Mouse (Mus musculus) hindbrain, embryonic 13.5 days (tissue): ENCODE measurements around the gene Mettl22. TPM values are rescaled to one million over a fixed set of nuclear protein-coding genes. Genes with fewer than 3 reads are reported as not detected.

ENCODE experiments used
- ATAC-seq: fragments of 200-750 bp; cut with Nextera tagmentation; 2 replicates; pipeline ENCODE4 v1.8.0; 2017; ENCODE audit warnings: moderate TSS enrichment; ENCODE audit not compliant: low FRiP score
- H3K27ac ChIP-seq: fragments of 300-500 bp; sonication (generic); 2 replicates; pipeline ENCODE4 v1.5.1; 2015; ENCODE audit warnings: inconsistent platforms, mild to moderate bottlenecking, moderate library complexity
- H3K27me3 ChIP-seq: fragments of 300-500 bp; sonication (generic); 2 replicates; pipeline ENCODE4 v1.6.1; 2015; ENCODE audit warnings: mild to moderate bottlenecking, inconsistent platforms
- H3K36me3 ChIP-seq: fragments of 300-500 bp; sonication (generic); 2 replicates; pipeline ENCODE4 v1.6.1; 2015; ENCODE audit warnings: mild to moderate bottlenecking, inconsistent platforms
- H3K4me1 ChIP-seq: fragments of 300-500 bp; sonication (generic); replicated peaks from 2 replicates; pipeline ENCODE4 v1.6.1; 2015; ENCODE audit warnings: inconsistent platforms
- H3K4me2 ChIP-seq: fragments of 300-500 bp; sonication (generic); 2 replicates; pipeline ENCODE4 v1.6.1; 2015; ENCODE audit warnings: inconsistent platforms, mild to moderate bottlenecking, moderate library complexity
- H3K4me3 ChIP-seq: fragments of 300-500 bp; sonication (generic); 2 replicates; pipeline ENCODE4 v1.5.1; 2015; ENCODE audit warnings: mild to moderate bottlenecking, inconsistent platforms
- H3K9ac ChIP-seq: fragments of 300-500 bp; sonication (generic); 2 replicates; pipeline ENCODE4 v1.6.1; 2015; ENCODE audit warnings: mild to moderate bottlenecking, inconsistent platforms
- H3K9me3 ChIP-seq: fragments of 300-500 bp; sonication (generic); 2 replicates; pipeline ENCODE4 v1.6.1; 2016; ENCODE audit warnings: inconsistent platforms
- WGBS: fragments of 180-500 bp; shearing (Covaris S2); methylation state at CpG from one replicate; pipeline ENCODE4 v1.1.7; 2015; 5-methylcytosine and 5-hydroxymethylcytosine counted together
- polyA plus RNA-seq: library from polyadenylated mRNA; unstranded; fragments of >200 nt; fragmentation: Nextera tagmentation; extraction: Ambion mirVana; gene quantifications from 2 replicates; pipeline ENCODE4 v1.2.1, GENCODE M21; 2015

Gene Mettl22
- 34.6 and 34.8 TPM in 2 replicates for polyA plus RNA-seq

DNA sequence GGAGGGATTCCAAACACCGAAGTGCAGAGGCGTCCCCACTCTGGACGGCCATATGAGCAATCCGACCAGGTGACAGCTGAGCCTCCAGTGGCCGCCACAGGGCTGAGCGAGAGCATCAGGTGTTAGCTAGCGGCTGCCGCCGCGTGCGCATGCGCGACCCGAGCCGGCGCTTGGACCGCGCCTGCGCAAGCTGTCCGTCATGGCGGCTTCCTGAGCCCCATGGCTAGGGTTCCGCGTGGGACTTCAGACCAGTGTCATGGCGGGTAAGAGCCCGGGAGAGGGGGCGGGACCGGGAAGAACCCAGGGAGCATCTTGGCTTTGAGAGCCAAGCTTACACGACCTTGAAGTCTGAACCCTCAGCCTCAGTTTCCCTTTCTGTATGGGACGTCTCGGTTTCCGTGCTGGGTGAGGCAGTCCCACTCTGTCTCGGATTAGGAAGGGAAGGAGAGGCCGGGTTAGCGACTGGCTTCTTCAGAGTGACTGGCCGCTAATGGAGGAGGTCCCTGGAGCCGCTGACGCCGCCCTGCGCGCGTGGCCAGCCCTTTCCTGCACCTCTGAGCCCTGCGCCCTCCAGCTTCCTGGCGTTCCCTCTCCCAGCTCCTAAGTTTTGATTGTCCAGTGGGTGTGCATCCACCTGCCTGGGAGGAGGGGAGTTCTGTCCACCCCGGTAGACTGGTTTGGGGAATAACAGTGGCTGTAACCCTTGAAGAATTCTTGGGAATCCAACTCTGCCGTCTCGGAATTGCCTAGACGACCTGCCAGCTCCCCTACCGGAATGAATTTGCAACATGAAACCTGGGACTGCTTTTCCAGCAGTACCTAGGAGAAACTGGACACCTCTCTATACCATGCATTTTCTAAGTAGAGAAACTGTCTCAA, at the start of gene Mettl22:
TSS of gene Mettl22 (plus strand) at position 186 of the 879 bp plus-strand sequence.
- H3K27me3 ChIP-seq: peaks cover 7% of the 10 kb centered on the region; the same call in 1 of the 2 replicates
- H3K9ac ChIP-seq: peak within 1 kb of the TSS; percentile 88
- under 1% methylated on average over 48 of the region's 48 CpGs for whole genome bisulfite sequencing
- H3K4me3 ChIP-seq: peak within 1 kb of the TSS; percentile 81
- H3K4me2 ChIP-seq: peak within 1 kb of the TSS; percentile 85
- ATAC-seq: peak; percentile 98
- peak within 1 kb of the TSS; percentile 86 for H3K27ac ChIP-seq
- H3K4me1 ChIP-seq: peaks cover 11% of the 10 kb centered on the region
- H3K9me3 ChIP-seq: no peaks in the 10 kb centered on the region
- H3K36me3 ChIP-seq: peaks cover 7% of the 10 kb centered on the region; the same call in 1 of the 2 replicates

DNA sequence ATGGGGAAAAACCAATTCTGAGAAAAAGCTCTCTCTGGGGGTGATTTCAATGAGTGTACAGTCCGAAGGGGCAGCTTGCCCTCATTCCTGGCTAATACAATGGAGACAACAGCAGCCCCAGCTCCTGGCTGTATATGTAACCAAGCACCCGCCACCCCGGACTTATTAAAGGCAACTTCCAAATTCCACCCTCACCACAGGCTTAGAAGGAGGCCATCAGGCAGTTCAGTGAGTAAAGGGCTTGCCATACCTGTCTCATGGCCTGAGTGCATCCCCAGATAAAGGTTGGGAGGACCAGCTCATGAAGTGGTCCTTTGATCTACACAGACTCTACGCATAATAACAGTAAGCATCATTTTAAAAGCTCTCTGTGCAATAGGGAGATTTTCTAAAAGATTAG, 49.7 kb upstream of the Mettl22 start:
- 89% methylated on average over 4 of the region's 4 CpGs for WGBS
- Histone ChIP-seq H3K4me3 (no peak overlapping the region), H3K27me3 (peaks cover 41% of the 10 kb centered on the region), H3K27ac (no peak overlapping the region), H3K9ac (no peak overlapping the region), H3K4me1 (peaks cover 19% of the 10 kb centered on the region), H3K9me3 (no peaks in the 10 kb centered on the region), H3K4me2 (no peak overlapping the region), H3K36me3 (no peaks in the 10 kb centered on the region)
- no peak for ATAC-seq

DNA sequence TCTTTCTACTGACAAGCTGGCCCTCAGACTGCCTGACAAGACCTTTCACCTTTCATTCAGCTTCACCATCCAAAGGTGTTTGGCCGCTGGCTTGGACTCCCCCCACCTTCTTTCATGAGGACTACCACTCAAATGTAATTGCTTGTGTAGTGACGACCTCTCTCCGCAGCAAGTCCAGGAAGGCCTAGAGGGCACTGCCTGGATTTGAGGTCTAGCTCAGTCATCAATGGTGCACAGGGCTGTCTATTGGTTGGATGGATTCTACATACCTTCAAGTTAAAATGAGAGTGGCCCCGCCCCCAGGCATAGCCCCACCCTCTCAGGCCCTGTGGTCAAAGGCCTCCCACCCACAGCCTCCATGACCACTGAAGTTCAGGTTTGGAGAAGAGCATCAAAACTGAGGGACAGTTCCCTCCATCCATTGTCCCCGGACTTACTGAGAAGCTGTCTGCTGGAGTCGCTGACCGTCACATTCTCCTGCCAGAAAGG, 46.9 kb upstream of the Mettl22 start:
- no peak overlapping the region for H3K4me3 ChIP-seq
- no peak for ATAC-seq
- no peak overlapping the region for H3K9ac ChIP-seq
- peaks cover 11% of the 10 kb centered on the region for H3K4me1 ChIP-seq
- H3K4me2 ChIP-seq: no peak overlapping the region
- H3K9me3 ChIP-seq: no peaks in the 10 kb centered on the region
- WGBS: 47% methylated on average over 7 of the region's 7 CpGs
- H3K36me3 ChIP-seq: no peaks in the 10 kb centered on the region
- H3K27ac ChIP-seq: no peak overlapping the region
- peaks cover 61% of the 10 kb centered on the region for H3K27me3 ChIP-seq

DNA sequence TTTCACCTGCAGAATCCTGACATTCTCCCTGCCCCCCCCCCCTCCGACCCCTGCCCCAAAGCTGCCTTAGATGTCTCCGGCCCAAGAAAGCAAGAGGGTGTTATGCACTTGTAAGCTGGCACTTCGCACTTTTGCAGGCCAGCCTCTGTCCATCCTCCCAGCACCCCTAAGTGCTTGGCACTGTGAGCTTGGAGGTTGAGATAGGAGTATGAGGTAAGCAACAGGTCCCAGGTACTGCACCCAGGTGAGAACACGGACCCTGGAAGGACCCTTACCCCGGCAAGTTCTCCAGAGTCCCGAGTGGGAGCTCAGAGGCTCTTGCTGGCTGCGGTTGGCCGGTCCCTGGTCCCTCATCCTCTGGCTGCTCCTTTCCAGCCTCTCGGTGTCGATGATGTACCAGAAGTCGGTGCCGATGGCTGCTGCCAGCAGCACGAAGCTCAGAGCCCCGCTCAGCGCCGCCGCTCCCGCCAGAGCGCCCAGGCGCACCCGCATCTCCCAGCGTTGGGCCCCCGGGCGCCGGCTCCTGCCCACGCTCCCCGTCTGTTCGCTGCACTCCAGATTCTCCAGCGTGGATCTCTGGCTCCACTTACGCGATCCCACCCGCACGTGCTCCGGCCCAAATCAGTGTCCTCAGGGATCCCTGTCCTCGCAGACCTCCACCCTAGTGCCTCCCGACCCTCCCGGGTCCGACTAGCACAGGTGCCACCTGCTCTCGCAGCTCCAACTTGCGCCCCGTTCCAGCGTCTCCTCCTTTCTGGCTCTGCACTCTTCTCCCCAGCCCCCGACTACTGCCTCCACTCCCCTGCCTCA, 46.2 kb upstream of the Mettl22 start:
- H3K4me2 ChIP-seq: peak overlapping the region; percentile 71
- peak overlapping the region; percentile 41 for H3K4me3 ChIP-seq
- no peak overlapping the region for H3K27ac ChIP-seq
- ATAC-seq: no peak
- peak overlapping the region; percentile 65 for H3K9ac ChIP-seq
- WGBS: 6% methylated on average over 42 of the region's 43 CpGs
- no peaks in the 10 kb centered on the region for H3K9me3 ChIP-seq
- no peaks in the 10 kb centered on the region for H3K36me3 ChIP-seq
- H3K4me1 ChIP-seq: peaks cover 11% of the 10 kb centered on the region
- peaks cover 61% of the 10 kb centered on the region for H3K27me3 ChIP-seq

DNA sequence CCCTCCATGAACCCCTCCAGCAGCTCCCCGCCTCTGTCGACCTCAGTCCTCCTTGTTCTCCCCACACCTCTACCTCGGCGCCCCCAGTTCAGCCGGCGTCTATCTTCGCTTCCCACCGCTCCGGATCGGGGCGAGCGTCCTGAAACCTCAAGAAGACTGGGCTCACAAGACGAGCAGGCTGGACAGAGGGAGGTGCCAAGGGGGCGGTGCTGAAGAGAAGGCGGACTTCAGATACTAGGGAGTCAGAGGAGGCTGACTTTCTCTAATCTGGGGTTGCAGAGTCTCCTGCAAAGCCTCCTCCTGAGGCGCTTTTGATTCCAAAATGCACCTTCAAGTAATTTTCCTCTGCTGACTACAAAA, 45.6 kb upstream of the Mettl22 start, which contains the start of gene Tmem114:
TSS of gene Tmem114 (minus strand) at position 166 of the 360 bp plus-strand sequence.
- ATAC-seq: no peak
- Histone ChIP-seq H3K36me3 (no peaks in the 10 kb centered on the region), H3K4me3 (peak within 1 kb of the TSS; percentile 41), H3K27me3 (peaks cover 61% of the 10 kb centered on the region), H3K27ac (no peak within 1 kb of the TSS), H3K4me2 (peak within 1 kb of the TSS; percentile 71), H3K9ac (peak within 1 kb of the TSS; percentile 65), H3K9me3 (no peaks in the 10 kb centered on the region), H3K4me1 (peaks cover 11% of the 10 kb centered on the region)
- WGBS: 1% methylated on average over 16 of the region's 16 CpGs

DNA sequence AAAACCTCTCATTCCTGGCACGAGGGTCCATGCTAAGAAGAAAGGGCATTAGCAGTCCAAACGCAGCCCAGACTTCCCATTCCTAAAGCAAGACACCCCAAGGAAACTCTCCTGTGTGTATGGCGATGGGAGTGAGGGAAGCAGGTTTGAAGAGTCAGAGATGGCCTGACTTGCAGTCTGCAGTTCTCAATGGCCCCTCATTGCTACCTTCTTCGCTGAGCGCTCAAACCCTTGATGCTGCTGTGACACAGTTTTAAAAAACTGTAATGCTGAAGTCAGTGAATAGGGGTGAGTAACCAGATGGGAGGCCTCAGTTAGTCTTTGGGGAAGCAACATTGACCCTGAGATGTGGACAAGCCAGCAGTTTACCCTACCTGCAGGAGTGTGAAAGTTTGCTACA, 44.9 kb upstream of the Mettl22 start:
- ATAC-seq: no peak
- no peaks in the 10 kb centered on the region for H3K36me3 ChIP-seq
- H3K9ac ChIP-seq: no peak overlapping the region
- H3K4me3 ChIP-seq: no peak overlapping the region
- no peak overlapping the region for H3K27ac ChIP-seq
- peaks cover 11% of the 10 kb centered on the region for H3K4me1 ChIP-seq
- no peak overlapping the region for H3K4me2 ChIP-seq
- no peaks in the 10 kb centered on the region for H3K9me3 ChIP-seq
- peaks cover 57% of the 10 kb centered on the region for H3K27me3 ChIP-seq
- 86% methylated on average over 5 of the region's 5 CpGs for WGBS

DNA sequence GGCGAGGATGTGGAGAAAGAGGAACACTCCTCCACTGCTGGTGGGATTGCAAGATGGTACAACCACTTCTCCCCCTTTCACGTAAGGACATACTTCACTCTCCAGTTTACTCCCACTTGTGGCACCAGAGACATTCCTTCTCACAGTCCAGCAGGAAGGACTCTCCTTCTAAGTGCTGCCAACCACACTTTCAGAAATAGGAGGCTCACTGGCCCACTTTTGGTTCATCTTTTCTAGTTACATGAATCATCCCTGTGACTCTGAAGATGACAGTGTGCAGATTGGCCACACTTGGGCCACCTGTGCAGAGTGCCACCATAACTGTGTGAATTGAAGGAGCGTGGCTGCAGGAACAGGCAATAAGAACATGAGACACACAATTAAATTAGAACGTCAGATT, 41.1 kb upstream of the Mettl22 start:
- H3K27ac ChIP-seq: no peak overlapping the region
- no peak for ATAC-seq
- H3K4me3 ChIP-seq: no peak overlapping the region
- H3K36me3 ChIP-seq: no peaks in the 10 kb centered on the region
- H3K9ac ChIP-seq: no peak overlapping the region
- peaks cover 5% of the 10 kb centered on the region for H3K4me1 ChIP-seq
- H3K4me2 ChIP-seq: no peak overlapping the region
- no peaks in the 10 kb centered on the region for H3K9me3 ChIP-seq
- 87% methylated on average over 4 of the region's 4 CpGs for WGBS
- peaks cover 33% of the 10 kb centered on the region for H3K27me3 ChIP-seq

DNA sequence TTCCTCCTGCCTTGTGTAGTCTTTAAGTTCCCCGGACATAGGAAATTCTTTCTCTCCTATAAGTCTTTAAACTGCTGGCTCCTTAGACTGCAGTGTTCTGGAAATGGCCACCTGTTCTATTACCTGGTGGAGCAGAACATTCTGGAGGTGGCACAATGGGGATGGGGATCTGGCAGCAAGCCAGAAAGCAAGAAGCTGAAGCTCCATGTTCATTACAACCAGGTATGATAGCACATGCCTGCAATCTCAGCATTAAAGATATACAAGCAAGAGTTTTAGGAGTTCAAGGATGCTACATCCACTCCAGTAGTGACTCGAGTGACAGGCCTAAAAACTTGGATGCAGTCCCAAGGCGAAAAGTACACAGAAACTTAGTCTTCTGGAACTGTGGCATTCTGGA, 38.0 kb upstream of the Mettl22 start:
- no peak overlapping the region for H3K4me2 ChIP-seq
- peaks cover 2% of the 10 kb centered on the region; the same call in 1 of the 2 replicates for H3K27me3 ChIP-seq
- no peaks in the 10 kb centered on the region for H3K36me3 ChIP-seq
- H3K4me3 ChIP-seq: no peak overlapping the region
- no peak overlapping the region for H3K9ac ChIP-seq
- no peaks in the 10 kb centered on the region; the same call in 1 of the 2 replicates for H3K4me1 ChIP-seq
- no peak overlapping the region for H3K27ac ChIP-seq
- H3K9me3 ChIP-seq: no peaks in the 10 kb centered on the region
- ATAC-seq: no peak
- WGBS: 88% methylated on average over 3 of the region's 3 CpGs

DNA sequence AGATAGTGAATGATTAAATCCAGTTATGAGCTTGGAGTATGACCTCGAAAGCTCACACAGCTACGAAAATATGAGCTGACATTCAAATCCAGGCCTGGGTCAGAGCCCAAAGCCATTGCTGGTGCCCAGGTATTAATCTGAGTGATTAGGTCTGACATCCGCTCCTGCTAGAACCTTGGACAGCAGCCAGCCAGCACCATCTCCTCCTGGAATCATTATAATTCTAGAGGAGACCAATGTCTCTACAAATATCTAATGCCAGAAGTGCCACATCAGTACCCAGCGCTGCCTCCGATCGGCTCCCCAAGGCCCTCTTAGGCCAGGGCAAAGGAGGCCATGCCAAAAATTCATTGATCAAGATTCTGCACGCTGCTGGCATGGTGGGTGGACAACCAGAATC, 25.7 kb upstream of the Mettl22 start:
- Histone ChIP-seq H3K9me3 (no peaks in the 10 kb centered on the region), H3K4me1 (no peaks in the 10 kb centered on the region), H3K27me3 (no peaks in the 10 kb centered on the region), H3K27ac (no peak overlapping the region), H3K36me3 (no peaks in the 10 kb centered on the region), H3K9ac (no peak overlapping the region), H3K4me2 (no peak overlapping the region), H3K4me3 (no peak overlapping the region)
- no peak for ATAC-seq
- WGBS: 87% methylated on average over 7 of the region's 7 CpGs

DNA sequence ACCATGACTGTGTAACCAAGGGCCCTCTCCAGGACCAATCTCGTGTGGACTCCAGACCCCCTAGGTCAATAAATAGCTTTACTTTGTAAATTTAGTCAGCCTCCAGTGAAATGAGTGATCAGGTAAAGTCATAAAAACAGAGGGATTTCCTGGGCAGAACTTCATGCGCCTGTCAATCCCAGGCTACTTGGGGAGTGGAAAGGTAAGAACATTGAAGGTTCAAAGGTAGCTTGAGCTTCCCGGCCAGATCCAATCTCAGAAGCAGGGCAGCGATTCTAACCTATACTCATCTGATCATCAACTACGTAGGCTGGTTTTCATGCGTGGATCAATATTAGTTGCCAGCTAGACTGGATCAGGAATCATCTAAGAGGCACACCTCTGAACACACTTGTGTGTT, 24.3 kb upstream of the Mettl22 start:
- Histone ChIP-seq H3K9ac (no peak overlapping the region), H3K4me3 (no peak overlapping the region), H3K27ac (no peak overlapping the region), H3K9me3 (no peaks in the 10 kb centered on the region), H3K4me1 (no peaks in the 10 kb centered on the region), H3K36me3 (no peaks in the 10 kb centered on the region), H3K4me2 (no peak overlapping the region), H3K27me3 (no peaks in the 10 kb centered on the region)
- WGBS: 95% methylated on average over 6 of the region's 6 CpGs
- no peak for ATAC-seq

DNA sequence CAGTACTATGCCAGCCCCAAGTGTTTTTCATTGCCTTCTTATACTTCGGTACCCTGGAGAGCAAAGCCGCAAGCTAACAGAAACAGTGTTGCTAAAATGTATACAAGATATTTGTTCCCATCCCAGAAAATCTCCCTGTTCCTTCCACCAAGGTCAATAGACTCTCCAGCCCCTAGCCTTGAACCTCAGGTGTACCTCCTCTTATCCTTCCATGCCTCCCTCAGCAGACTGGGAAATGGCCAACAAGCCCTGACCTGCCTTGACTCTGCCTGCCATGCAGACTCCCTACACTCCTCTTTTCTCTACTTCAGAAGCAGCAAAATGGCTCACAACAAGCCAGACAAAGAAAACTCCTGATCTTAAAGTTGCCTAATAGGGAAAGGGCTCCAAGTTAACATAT, 17.3 kb upstream of the Mettl22 start:
- Histone ChIP-seq H3K4me3 (no peak overlapping the region), H3K4me1 (0 out of 2 replicates have a peak, but pooled peaks cover 5% of the 10 kb centered on the region), H3K27me3 (0 out of 2 replicates have a peak, but pooled peaks cover 3% of the 10 kb centered on the region), H3K4me2 (no peak overlapping the region), H3K9me3 (no peaks in the 10 kb centered on the region), H3K27ac (no peak overlapping the region), H3K36me3 (no peaks in the 10 kb centered on the region), H3K9ac (no peak overlapping the region)
- WGBS: 98% methylated on average over 2 of the region's 2 CpGs
- ATAC-seq: no peak

DNA sequence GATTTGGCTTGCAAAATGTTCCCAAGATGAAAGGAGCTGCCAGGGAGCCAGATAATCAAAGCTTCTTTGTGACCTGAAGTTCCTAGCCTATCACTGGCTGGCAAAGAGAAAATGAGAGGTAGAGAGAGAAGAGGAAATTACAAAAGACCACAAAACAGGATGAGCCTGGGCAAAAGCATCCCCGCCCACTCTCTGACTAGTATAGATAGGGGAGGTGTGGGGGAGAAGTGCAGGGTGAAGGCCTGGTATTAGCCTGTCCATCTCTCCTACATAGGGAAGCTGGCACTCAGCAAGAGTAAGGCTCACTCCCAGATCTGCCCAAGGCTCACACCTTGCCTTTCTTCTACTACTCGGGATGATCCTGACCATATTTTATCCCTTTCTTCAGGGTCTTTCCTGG, 15.4 kb upstream of the Mettl22 start:
- Histone ChIP-seq H3K36me3 (no peaks in the 10 kb centered on the region), H3K27me3 (0 out of 2 replicates have a peak, but pooled peaks cover 3% of the 10 kb centered on the region), H3K4me3 (no peak overlapping the region), H3K9ac (no peak overlapping the region), H3K4me2 (no peak overlapping the region), H3K9me3 (no peaks in the 10 kb centered on the region), H3K27ac (no peak overlapping the region), H3K4me1 (0 out of 2 replicates have a peak, but pooled peaks cover 5% of the 10 kb centered on the region)
- WGBS: 61% methylated on average over 2 of the region's 2 CpGs
- no peak for ATAC-seq
